Mouse (Mus musculus): ENCODE measurements around the gene Pla2g12b. TPM values are rescaled to one million over a fixed set of nuclear protein-coding genes. Genes with fewer than 3 reads are reported as not detected.

The Pla2g12b gene
- polyA plus RNA-seq, 1 experiment from 2014 or later = not detected

Other genes with a start within 250 kb of the Pla2g12b start
- gene Sept10, start 181.8 kb upstream of the Pla2g12b start, polyA plus RNA-seq (2015; fragmentation: Nextera tagmentation; extraction: Ambion mirVana) = 46.4 and 49.6 TPM in 2 replicates
- 14.1 and 15.6 TPM in 2 replicates for gene Sowahc, start 181.7 kb upstream of the Pla2g12b start, polyA plus RNA-seq (2015; fragmentation: Nextera tagmentation; extraction: Ambion mirVana)
- gene P4ha1, start 80.4 kb upstream of the Pla2g12b start, polyA plus RNA-seq (2015; fragmentation: Nextera tagmentation; extraction: Ambion mirVana) = 99.0 and 116 TPM in 2 replicates
- 4.4 TPM in 1 of 2 replicates, not detected in the other for gene Gm10273, start 8.0 kb upstream of the Pla2g12b start, polyA plus RNA-seq (2015; fragmentation: Nextera tagmentation; extraction: Ambion mirVana)
- gene Oit3, start 38.1 kb downstream of the Pla2g12b start, polyA plus RNA-seq (2015; fragmentation: Nextera tagmentation; extraction: Ambion mirVana) = 0.97 and 1.1 TPM in 2 replicates
- not detected in 2 replicates for gene Gm10322, start 212.4 kb downstream of the Pla2g12b start, polyA plus RNA-seq (2015; fragmentation: Nextera tagmentation; extraction: Ambion mirVana)
- 62.3 and 65.3 TPM in 2 replicates for gene Mcu, start 213.0 kb downstream of the Pla2g12b start, polyA plus RNA-seq (2015; fragmentation: Nextera tagmentation; extraction: Ambion mirVana)